ENCODE assay signal across 4 mouse cellular contexts in genomic region chr8:110786501-110786900, GRCm38 (mm10). TPM values are rescaled to one million over a fixed set of nuclear protein-coding genes. Genes with fewer than 3 reads are reported as not detected.
"Had no signal": no experiment of that assay in that cellular context is flagged by ENCODE, and none has a peak within 500 bp of the region (broad histone marks: within the 10 kb centered on the region; RNA-seq: fewer than 3 reads in every experiment).

No protein-coding gene starts in this region.

RNA-seq across cellular contexts. Expression of gene Il34, which starts 19.2 kb away (rescaled TPM):
- total RNA-seq: megakaryocyte, adult 5-6 weeks; monocyte, adult 5-6 weeks; neutrophil, adult 5-6 weeks had no signal
- polyA plus RNA-seq: macrophage had no signal
